Mouse (Mus musculus) forebrain, embryonic 14.5 days (tissue): ENCODE data around the gene Btk. TPM values are rescaled to one million over a fixed set of nuclear protein-coding genes. Genes with fewer than 3 reads are reported as not detected.

ENCODE experiments used
- ATAC-seq: fragments of 200-750 bp; cut with Nextera tagmentation; 2 replicates; pipeline ENCODE4 v1.8.0; 2017; ENCODE audit warnings: mild to moderate bottlenecking, moderate library complexity
- DNase-seq: peaks from one replicate; pipeline ENCODE4 v3.0.0-alpha.2; 2015; ENCODE audit warnings: low spot score
- H3K27ac ChIP-seq: fragments of 300-500 bp; sonication (generic); 2 replicates; pipeline ENCODE4 v1.5.1; 2014; ENCODE audit warnings: low read depth, mild to moderate bottlenecking, control low read depth, low read length, moderate library complexity
- H3K27me3 ChIP-seq: fragments of 300-500 bp; sonication (generic); replicated peaks from 2 replicates; pipeline ENCODE4 v1.6.1; 2014; ENCODE audit warnings: low read length, control low read depth, mixed read lengths; ENCODE audit not compliant: control insufficient read depth, insufficient read depth
- H3K36me3 ChIP-seq: fragments of 300-500 bp; sonication (generic); 2 replicates; pipeline ENCODE4 v1.6.1; 2014; ENCODE audit warnings: low read length, control low read depth; ENCODE audit not compliant: control insufficient read depth, insufficient read depth
- H3K4me1 ChIP-seq: fragments of 300-500 bp; sonication (generic); 2 replicates; pipeline ENCODE4 v1.6.1; 2014; ENCODE audit warnings: antibody characterized with exemption, low read length, control low read depth; ENCODE audit not compliant: control insufficient read depth, insufficient read depth
- H3K4me2 ChIP-seq: fragments of 300-500 bp; sonication (generic); 2 replicates; pipeline ENCODE4 v1.6.1; 2014; ENCODE audit warnings: mild to moderate bottlenecking, control low read depth, low read length
- H3K4me3 ChIP-seq: fragments of 300-500 bp; sonication (generic); 2 replicates; pipeline ENCODE4 v1.5.1; 2014; ENCODE audit warnings: low read depth, low read length, control low read depth
- H3K9ac ChIP-seq: fragments of 300-500 bp; sonication (generic); 2 replicates; pipeline ENCODE4 v1.6.1; 2014; ENCODE audit warnings: mild to moderate bottlenecking, low read length, control low read depth, moderate library complexity
- H3K9me3 ChIP-seq: fragments of 300-500 bp; sonication (generic); replicated peaks from 2 replicates; pipeline ENCODE4 v1.6.1; 2016; ENCODE audit warnings: low read length, control low read depth, mixed read lengths; ENCODE audit not compliant: control insufficient read depth
- WGBS: fragments of 180-500 bp; shearing (Covaris S2); extraction: QIAGEN DNeasy Blood & Tissue Kit; methylation state at CpG from one replicate; pipeline ENCODE4 v1.1.7; 2014; 5-methylcytosine and 5-hydroxymethylcytosine counted together
- polyA plus RNA-seq: library from polyadenylated mRNA; unstranded; fragments of >200 nt; fragmentation: Nextera tagmentation; extraction: Ambion mirVana; gene quantifications from 2 replicates; pipeline ENCODE4 v1.2.1, GENCODE M21; 2014

The Btk gene
- polyA plus RNA-seq, result 0.28 and 0.31 TPM in 2 replicates

DNA sequence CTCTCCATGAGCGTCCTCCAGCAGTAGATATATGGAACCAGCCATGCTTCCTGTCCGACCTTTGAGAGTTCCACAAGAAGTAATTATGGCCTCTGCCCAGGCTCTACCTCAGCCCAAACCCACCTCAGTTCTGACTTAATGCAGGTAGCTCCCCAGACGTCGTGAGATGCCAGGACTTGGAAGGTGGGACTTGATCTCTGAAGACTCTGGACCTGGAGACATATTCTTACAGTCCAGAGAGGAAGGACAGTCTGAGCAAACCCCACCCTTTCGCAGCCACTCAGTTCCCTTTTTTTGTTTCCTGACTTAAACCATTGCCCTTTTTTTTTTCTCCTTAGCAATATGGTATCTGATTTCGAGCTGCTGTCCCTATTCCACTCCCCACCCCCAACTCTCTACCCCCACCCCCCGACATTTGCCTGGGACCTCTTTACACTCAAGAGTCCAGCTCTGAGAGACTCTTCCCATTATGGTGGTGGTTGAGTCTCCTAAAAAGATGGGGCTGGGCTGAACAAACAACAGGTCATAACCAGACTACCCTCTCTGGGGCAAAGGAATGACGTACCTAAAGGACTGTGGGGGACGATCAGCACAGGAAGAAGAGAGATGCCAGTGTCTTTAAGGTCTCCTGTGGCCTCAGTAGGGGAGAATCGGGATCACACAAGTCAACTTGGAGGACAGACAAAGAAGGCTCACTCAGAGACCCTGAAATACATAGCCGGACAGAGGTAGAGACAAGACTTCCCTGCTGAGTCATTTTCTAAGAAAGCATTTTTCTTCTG lies at the start of gene Btk:
Gene Btk (minus strand): TSS at position 683 of the 782 bp plus-strand sequence.
- no peaks in the 10 kb centered on the region; the same call in none of the 2 replicates for H3K4me1 ChIP-seq
- no peaks in the 10 kb centered on the region for H3K36me3 ChIP-seq
- H3K4me2 ChIP-seq, result no peak within 1 kb of the TSS
- H3K27ac ChIP-seq, result no peak within 1 kb of the TSS
- H3K9ac ChIP-seq, result no peak within 1 kb of the TSS
- H3K9me3 ChIP-seq, result no peaks in the 10 kb centered on the region
- H3K27me3 ChIP-seq, result no peaks in the 10 kb centered on the region
- DNase-seq (no peak), ATAC-seq (no peak)
- 80% methylated on average over 11 of the region's 11 CpGs for WGBS
- H3K4me3 ChIP-seq, result no peak within 1 kb of the TSS

DNA sequence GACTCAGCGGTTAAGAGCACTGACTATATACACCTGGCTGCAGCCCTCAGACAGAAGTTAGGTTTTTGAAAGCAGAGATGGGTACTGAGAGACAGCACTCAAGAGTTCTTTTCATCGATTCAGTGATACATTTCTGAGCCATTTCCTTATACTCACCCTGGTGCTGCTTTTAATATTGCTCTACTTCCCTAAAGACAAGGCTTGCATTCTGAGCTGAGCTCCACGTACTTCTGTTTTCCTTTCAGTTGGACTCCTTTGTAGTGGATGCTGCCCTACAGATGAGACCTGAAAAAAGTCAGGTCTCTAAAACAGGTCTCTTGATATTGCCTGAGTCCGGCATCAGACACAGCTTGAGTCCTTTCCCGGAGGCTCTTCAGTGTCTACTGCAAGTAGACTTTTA lies 49.3 kb upstream of the Btk start:
- Histone ChIP-seq H3K9me3 (no peaks in the 10 kb centered on the region), H3K36me3 (no peaks in the 10 kb centered on the region), H3K27ac (no peak overlapping the region), H3K4me2 (no peak overlapping the region), H3K4me1 (no peaks in the 10 kb centered on the region), H3K27me3 (no peaks in the 10 kb centered on the region), H3K4me3 (no peak overlapping the region), H3K9ac (no peak overlapping the region)
- ATAC-seq (no peak), DNase-seq (no peak)
- 88% methylated on average over 5 of the region's 5 CpGs for WGBS

DNA sequence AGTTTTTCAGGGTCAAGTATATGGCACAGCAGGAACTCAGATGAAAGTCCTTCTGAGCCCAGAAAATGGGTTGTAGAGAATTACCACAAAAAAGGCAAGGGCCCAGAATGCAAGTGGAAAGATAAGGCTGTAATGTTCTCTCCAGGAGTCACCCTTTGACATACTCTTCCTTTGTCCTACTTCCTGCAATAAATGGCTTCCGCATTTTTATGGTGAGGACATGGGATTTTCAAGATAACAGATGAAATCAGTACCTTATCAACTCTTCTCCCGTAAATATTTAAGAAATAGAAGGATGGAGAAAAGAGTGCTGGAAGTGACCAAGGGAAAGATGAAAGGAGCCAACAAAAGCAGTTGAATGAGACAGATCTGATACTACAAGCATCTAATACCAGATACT lies 44.8 kb upstream of the Btk start:
- no peaks in the 10 kb centered on the region for H3K36me3 ChIP-seq
- WGBS, result 86% methylated on average over 2 of the region's 2 CpGs

DNA sequence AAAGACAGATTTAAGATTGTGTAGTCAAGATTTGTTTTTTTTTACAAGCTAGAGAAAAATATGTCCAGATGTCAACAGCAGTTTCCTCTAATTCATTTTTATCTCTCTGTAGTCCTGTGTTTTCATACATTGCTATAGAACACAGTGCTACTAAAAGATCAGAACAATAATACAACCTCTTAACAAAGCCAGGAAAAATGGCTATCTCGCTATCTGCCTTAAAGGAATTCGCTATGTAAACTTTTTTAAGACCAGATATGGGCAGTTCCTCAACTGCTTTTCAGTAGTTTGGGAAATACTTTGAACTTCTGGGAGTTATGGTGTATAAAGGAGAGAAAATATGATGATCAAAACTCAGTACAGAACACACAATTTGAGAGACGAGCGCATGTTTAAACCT lies 40.0 kb upstream of the Btk start:
- DNase-seq, result no peak
- ATAC-seq, result no peak
- H3K4me3 ChIP-seq, result no peak overlapping the region
- H3K36me3 ChIP-seq, result no peaks in the 10 kb centered on the region
- no peaks in the 10 kb centered on the region for H3K9me3 ChIP-seq
- 0 out of 2 replicates have a peak, but pooled peaks cover 2% of the 10 kb centered on the region for H3K4me1 ChIP-seq
- no peaks in the 10 kb centered on the region for H3K27me3 ChIP-seq
- H3K4me2 ChIP-seq, result no peak overlapping the region
- WGBS, result 89% methylated on average over 4 of the region's 4 CpGs
- no peak overlapping the region for H3K9ac ChIP-seq
- no peak overlapping the region for H3K27ac ChIP-seq

More for the DNA sequence above, 44.8 kb upstream of the Btk start:
- H3K4me2 ChIP-seq, result no peak overlapping the region
- no peak for ATAC-seq
- H3K27ac ChIP-seq, result no peak overlapping the region
- no peak for DNase-seq
- H3K9me3 ChIP-seq, result no peaks in the 10 kb centered on the region
- no peak overlapping the region for H3K4me3 ChIP-seq
- no peaks in the 10 kb centered on the region for H3K27me3 ChIP-seq
- no peaks in the 10 kb centered on the region for H3K4me1 ChIP-seq
- no peak overlapping the region for H3K9ac ChIP-seq

DNA sequence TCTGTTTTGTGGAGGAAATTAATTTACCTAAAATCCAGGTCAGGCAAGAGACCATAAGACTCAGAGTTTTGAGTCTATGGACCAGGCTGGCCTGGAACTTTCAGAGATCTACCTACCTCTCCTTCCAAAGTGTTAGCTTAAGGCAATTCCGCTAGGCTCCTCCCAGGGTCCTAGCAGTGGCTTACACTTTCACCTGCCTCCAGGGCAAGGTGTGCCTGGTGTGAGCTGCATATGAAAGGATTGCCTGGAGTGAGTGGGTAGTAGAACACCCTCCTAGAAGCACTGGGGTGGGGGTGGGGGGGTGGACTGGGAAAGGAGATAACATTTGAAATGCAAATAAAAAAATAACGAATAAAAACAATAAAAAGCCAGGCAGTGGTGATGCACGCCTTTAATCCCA lies 38.3 kb upstream of the Btk start:
- whole genome bisulfite sequencing, result 80% methylated on average over 3 of the region's 3 CpGs
- no peak overlapping the region for H3K4me2 ChIP-seq

DNA sequence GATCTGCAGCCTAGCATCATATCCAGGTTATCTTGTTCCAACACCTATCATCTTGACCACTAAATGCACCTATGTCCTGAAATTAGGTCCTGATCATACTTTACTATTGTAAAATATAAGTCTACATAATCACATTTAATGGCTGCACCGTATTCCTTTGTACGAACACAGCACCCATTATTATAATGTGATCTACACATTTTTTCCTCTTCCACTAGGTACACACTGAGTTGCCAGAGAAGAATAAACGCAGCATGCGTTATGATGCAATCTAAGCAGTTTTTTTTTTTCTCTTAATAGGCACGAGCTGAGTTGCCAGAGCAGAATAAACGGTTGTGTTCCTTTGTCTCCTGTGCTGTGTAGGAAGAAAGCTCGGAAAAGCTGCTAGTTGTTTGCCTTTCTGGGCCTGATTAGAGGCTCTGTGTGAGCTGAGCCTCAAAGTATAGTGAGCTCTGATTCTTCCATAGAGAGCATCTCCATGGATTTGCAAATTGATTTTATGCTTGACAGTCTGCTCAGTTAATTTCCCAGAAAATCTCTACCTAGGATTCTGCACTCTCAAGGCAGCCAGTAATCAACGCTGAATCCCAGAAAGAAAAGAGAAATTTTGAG lies 37.0 kb upstream of the Btk start:
- WGBS, result 39% methylated on average over 8 of the region's 8 CpGs
- ATAC-seq (peak; percentile 83), DNase-seq (peak; percentile 67)
- Histone ChIP-seq H3K9ac (peak overlapping the region; percentile 43; the same call in 1 of the 2 replicates), H3K27me3 (no peaks in the 10 kb centered on the region), H3K36me3 (no peaks in the 10 kb centered on the region), H3K4me2 (0 out of 2 replicates have a peak overlapping the region, but pooled peaks have one; percentile 10), H3K27ac (peak overlapping the region; percentile 67), H3K9me3 (no peaks in the 10 kb centered on the region), H3K4me3 (no peak overlapping the region), H3K4me1 (0 out of 2 replicates have a peak, but pooled peaks cover 2% of the 10 kb centered on the region)

More for the DNA sequence above, 38.3 kb upstream of the Btk start:
- H3K4me1 ChIP-seq, result 0 out of 2 replicates have a peak, but pooled peaks cover 2% of the 10 kb centered on the region
- no peak overlapping the region for H3K4me3 ChIP-seq
- H3K27me3 ChIP-seq, result no peaks in the 10 kb centered on the region
- H3K9ac ChIP-seq, result no peak overlapping the region
- H3K36me3 ChIP-seq, result no peaks in the 10 kb centered on the region
- no peak for DNase-seq
- no peaks in the 10 kb centered on the region for H3K9me3 ChIP-seq
- ATAC-seq, result no peak
- H3K27ac ChIP-seq, result no peak overlapping the region

DNA sequence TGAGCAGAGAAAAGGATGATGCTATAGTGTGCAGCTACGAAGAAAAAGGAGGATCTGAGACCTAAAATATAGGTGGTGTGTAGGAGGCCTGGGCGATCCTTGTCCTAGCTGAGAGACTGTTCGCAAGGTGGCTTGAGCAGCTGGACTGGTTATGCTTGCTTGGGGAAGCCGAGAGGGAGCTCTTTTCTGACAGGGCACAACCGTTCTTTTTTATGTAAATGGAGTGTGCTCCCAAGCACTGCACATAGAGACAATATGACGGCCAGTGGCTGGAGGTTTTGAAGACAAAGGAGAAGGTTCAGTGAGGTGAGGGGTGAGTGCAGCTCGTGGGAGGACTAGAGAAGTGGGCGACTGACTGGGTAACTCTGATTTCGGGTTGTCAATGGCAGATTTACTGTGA lies 36.3 kb upstream of the Btk start:
- peak; percentile 70 for ATAC-seq
- Histone ChIP-seq H3K9me3 (no peaks in the 10 kb centered on the region), H3K4me3 (no peak overlapping the region), H3K9ac (no peak overlapping the region), H3K4me1 (0 out of 2 replicates have a peak, but pooled peaks cover 2% of the 10 kb centered on the region), H3K27ac (peak overlapping the region; percentile 67), H3K36me3 (no peaks in the 10 kb centered on the region), H3K4me2 (0 out of 2 replicates have a peak overlapping the region, but pooled peaks have one; percentile 10), H3K27me3 (no peaks in the 10 kb centered on the region)
- peak; percentile 28 for DNase-seq
- 41% methylated on average over 9 of the region's 9 CpGs for WGBS

DNA sequence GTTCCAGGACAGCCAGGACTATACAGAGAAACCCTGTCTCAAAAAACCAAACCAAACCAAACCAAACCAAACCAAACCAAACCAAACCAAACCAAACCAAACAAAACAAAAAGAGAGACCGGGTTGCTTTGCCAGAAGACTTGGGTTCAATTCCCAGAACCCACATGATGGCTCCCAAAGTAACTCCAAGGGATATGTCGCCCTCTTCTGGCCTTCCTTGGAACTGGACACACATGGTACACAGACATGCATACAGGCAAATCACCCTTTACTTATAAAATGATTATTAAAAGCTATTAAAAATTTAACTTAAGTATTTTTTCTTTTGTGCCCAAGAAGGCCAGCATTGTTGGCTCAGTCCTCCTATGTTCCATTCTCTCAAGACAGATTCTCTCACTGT lies 30.9 kb upstream of the Btk start:
- H3K9me3 ChIP-seq, result no peaks in the 10 kb centered on the region
- H3K27ac ChIP-seq, result no peak overlapping the region
- H3K4me2 ChIP-seq, result no peak overlapping the region
- WGBS, result 74% methylated on average over 2 of the region's 2 CpGs
- H3K36me3 ChIP-seq, result no peaks in the 10 kb centered on the region
- H3K27me3 ChIP-seq, result no peaks in the 10 kb centered on the region
- no peak for ATAC-seq
- no peaks in the 10 kb centered on the region for H3K4me1 ChIP-seq
- H3K4me3 ChIP-seq, result no peak overlapping the region
- no peak for DNase-seq
- no peak overlapping the region for H3K9ac ChIP-seq
